Mouse (Mus musculus) bone marrow, adult 2 months (tissue): Measurements from ENCODE around the gene Ttc38. TPM values are rescaled to one million over a fixed set of nuclear protein-coding genes. Genes with fewer than 3 reads are reported as not detected.

Experiments
- H3K27ac ChIP-seq: fragments of 200-500 bp; 2 replicates; pipeline ENCODE4 v1.5.1; 2012; ENCODE audit warnings: low read depth, mild to moderate bottlenecking, control low read depth, inconsistent platforms, low read length; ENCODE audit not compliant: control insufficient read depth, poor library complexity, insufficient read depth
- H3K4me1 ChIP-seq: fragments of 200-500 bp; 2 replicates; pipeline ENCODE4 v1.6.1; 2011; ENCODE audit warnings: low read length; ENCODE audit not compliant: control insufficient read depth, insufficient read depth
- H3K4me3 ChIP-seq: fragments of 200-500 bp; replicated peaks from 2 replicates; pipeline ENCODE3; 2011; ENCODE audit warnings: mild to moderate bottlenecking, low read depth, low read length, control low read depth; ENCODE audit not compliant: control insufficient read depth
- CTCF ChIP-seq: fragments of 200-500 bp; IDR thresholded peaks from 2 replicates; pipeline ENCODE4 v1.5.1; 2011; ENCODE audit warnings: low read length, control low read depth; ENCODE audit not compliant: control insufficient read depth, insufficient read depth
- POLR2A ChIP-seq: fragments of 200-500 bp; IDR thresholded peaks from 2 replicates; pipeline ENCODE4 v1.6.1; 2011; ENCODE audit warnings: low read depth, mild to moderate bottlenecking, control low read depth, low read length, borderline replicate concordance; ENCODE audit not compliant: control insufficient read depth
- WGBS: fragments of 180-500 bp; shearing (Covaris S2); methylation state at CpG from one replicate; pipeline ENCODE4 v1.1.7; 2018; 5-methylcytosine and 5-hydroxymethylcytosine counted together
- polyA plus RNA-seq: library from polyadenylated mRNA; stranded (reverse); fragments of >200 nt; gene quantifications from 2 replicates; pipeline ENCODE4 v1.2.4, GENCODE M21; 2011; ENCODE audit warnings: low replicate concordance; ENCODE audit not compliant: missing spikeins, insufficient read depth, insufficient read length

Ttc38 gene
- polyA plus RNA-seq, 1 experiment = 2.9 TPM

DNA sequence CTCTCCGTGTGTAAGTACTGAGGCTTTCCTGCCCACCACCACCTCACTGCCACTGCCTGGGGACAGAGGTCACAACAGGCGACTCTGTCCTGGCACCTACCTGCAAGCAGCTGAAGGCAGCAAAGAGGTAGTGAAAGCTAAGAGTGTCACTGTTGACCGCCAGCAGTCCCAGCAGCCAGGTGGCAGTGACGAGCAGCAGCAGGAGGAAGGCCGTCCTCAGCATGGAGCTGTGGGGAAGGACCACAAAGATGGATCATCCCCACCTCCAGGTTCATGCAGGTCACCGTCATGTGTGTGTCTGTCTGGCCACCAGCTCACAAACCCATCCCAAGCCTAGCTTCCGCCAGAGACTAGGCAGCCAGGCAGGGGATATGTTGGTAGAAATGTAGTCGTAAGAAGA, 71.7 kb downstream of the Ttc38 start:
- TF ChIP-seq POLR2A = no peak
- peak; percentile 55; the same call in 1 of the 2 replicates for TF ChIP-seq CTCF
- Histone ChIP-seq H3K4me3 (no peak overlapping the region), H3K27ac (no peak overlapping the region), H3K4me1 (peaks cover 1% of the 10 kb centered on the region; the same call in 1 of the 2 replicates)
- 76% methylated on average over 8 of the region's 8 CpGs for WGBS

Other genes with a start within 250 kb of the Ttc38 start
- not detected in 2 replicates for gene Wnt7b, start 249.8 kb upstream of the Ttc38 start, polyA plus RNA-seq
- 1.1 TPM in 1 of 2 replicates, not detected in the other for gene Ppara, start 97.3 kb upstream of the Ttc38 start, polyA plus RNA-seq
- gene Cdpf1, start 20.6 kb upstream of the Ttc38 start, polyA plus RNA-seq = 5.8 and 10.8 TPM in 2 replicates
- gene Pkdrej, start 10.6 kb upstream of the Ttc38 start, polyA plus RNA-seq = not detected in 2 replicates
- 16.0 and 20.8 TPM in 2 replicates for gene Gtse1, start 27.4 kb downstream of the Ttc38 start, polyA plus RNA-seq
- 15.3 and 40.4 TPM in 2 replicates for gene Trmu, start 47.0 kb downstream of the Ttc38 start, polyA plus RNA-seq
- gene Celsr1, start 201.5 kb downstream of the Ttc38 start, polyA plus RNA-seq = 1.3 and 4.2 TPM in 2 replicates
- 14.1 and 20.7 TPM in 2 replicates for gene Gramd4, start 225.4 kb downstream of the Ttc38 start, polyA plus RNA-seq